Mouse (Mus musculus) C2C12 (cell line): ENCODE data around the gene Stk39.

Experiments used
- CTCF ChIP-seq: IDR thresholded peaks from one replicate; pipeline ENCODE4 v1.5.1; 2011; ENCODE audit not compliant: control insufficient read depth, insufficient read depth, insufficient read length
- MAX ChIP-seq: IDR thresholded peaks from one replicate; pipeline ENCODE4 v1.6.1; 2011; ENCODE audit warnings: mild to moderate bottlenecking, control low read depth
- MYOD1 ChIP-seq: IDR thresholded peaks from one replicate; pipeline ENCODE4 v1.6.1; 2011; ENCODE audit warnings: low read depth; ENCODE audit not compliant: control insufficient read depth, insufficient read length
- MYOG ChIP-seq: IDR thresholded peaks from one replicate; pipeline ENCODE4 v1.6.1; 2011; ENCODE audit not compliant: control insufficient read depth, insufficient read length; ENCODE audit errors: extremely low read depth
- USF1 ChIP-seq: IDR thresholded peaks from one replicate; pipeline ENCODE4 v1.6.1; 2011; ENCODE audit warnings: low read depth, mild to moderate bottlenecking, control low read depth, moderate library complexity

GRCm38 (mm10) chr2:68404274-68405162 is 67.5 kb downstream of the Stk39 start:
- no peak for TF ChIP-seq CTCF
- no peak for TF ChIP-seq MYOG
- no peak for TF ChIP-seq MAX
- TF ChIP-seq MYOD1: no peak
- TF ChIP-seq USF1: no peak
